Mouse (Mus musculus) stomach, embryonic 14.5 days (tissue): ENCODE results near the gene Fam76a. TPM values are rescaled to one million over a fixed set of nuclear protein-coding genes. Genes with fewer than 3 reads are reported as not detected.
"Not testable (repeated sequence)": the region's sequence is repeated elsewhere in the genome, so short reads cannot be mapped to it uniquely, and the experiment has no call there.

Experiments used
- ATAC-seq: fragments of 200-750 bp; cut with Nextera tagmentation; 2 replicates; pipeline ENCODE4 v1.8.0; 2017; ENCODE audit warnings: low read depth, moderate TSS enrichment; ENCODE audit not compliant: insufficient number of reproducible peaks, insufficient read depth, low FRiP score
- H3K27ac ChIP-seq: fragments of 300-500 bp; sonication (generic); 2 replicates; pipeline ENCODE4 v1.5.1; 2014; ENCODE audit warnings: mild to moderate bottlenecking, low read length, moderate library complexity, mixed read lengths
- H3K27me3 ChIP-seq: fragments of 300-500 bp; sonication (generic); 2 replicates; pipeline ENCODE4 v1.6.1; 2014; ENCODE audit warnings: low read length, control low read depth, mixed read lengths; ENCODE audit not compliant: control insufficient read depth, insufficient read depth
- H3K36me3 ChIP-seq: fragments of 300-500 bp; sonication (generic); 2 replicates; pipeline ENCODE4 v1.6.1; 2014; ENCODE audit warnings: mild to moderate bottlenecking, control low read depth, low read length, moderate library complexity, mixed read lengths; ENCODE audit not compliant: control insufficient read depth, insufficient read depth
- H3K4me1 ChIP-seq: fragments of 300-500 bp; sonication (generic); 2 replicates; pipeline ENCODE4 v1.6.1; 2014; ENCODE audit warnings: low read length, control low read depth, mixed read lengths; ENCODE audit not compliant: control insufficient read depth, insufficient read depth
- H3K4me2 ChIP-seq: fragments of 300-500 bp; sonication (generic); replicated peaks from 2 replicates; pipeline ENCODE4 v1.6.1; 2014; ENCODE audit warnings: low read depth, low read length, control low read depth
- H3K4me3 ChIP-seq: fragments of 300-500 bp; sonication (generic); 2 replicates; pipeline ENCODE4 v1.5.1; 2014; ENCODE audit warnings: low read depth, low read length, control low read depth
- H3K9ac ChIP-seq: fragments of 300-500 bp; sonication (generic); replicated peaks from 2 replicates; pipeline ENCODE4 v1.6.1; 2014; ENCODE audit warnings: low read depth, mild to moderate bottlenecking, control low read depth, low read length, moderate library complexity, mixed read lengths
- H3K9me3 ChIP-seq: fragments of 300-500 bp; sonication (generic); 2 replicates; pipeline ENCODE4 v1.6.1; 2016; ENCODE audit warnings: low read depth, low read length, control low read depth; ENCODE audit not compliant: control insufficient read depth
- WGBS: fragments of 180-500 bp; shearing (Covaris S2); extraction: QIAGEN DNeasy Blood & Tissue Kit; methylation state at CpG from one replicate; pipeline ENCODE4 v1.1.7; 2014; 5-methylcytosine and 5-hydroxymethylcytosine counted together
- polyA plus RNA-seq: library from polyadenylated mRNA; unstranded; fragments of >200 nt; fragmentation: Nextera tagmentation; extraction: Ambion mirVana; gene quantifications from 2 replicates; pipeline ENCODE4 v1.2.1, GENCODE M21; 2014

Fam76a gene
- polyA plus RNA-seq, 1 experiment from 2014 or later, result 47.0 TPM

DNA sequence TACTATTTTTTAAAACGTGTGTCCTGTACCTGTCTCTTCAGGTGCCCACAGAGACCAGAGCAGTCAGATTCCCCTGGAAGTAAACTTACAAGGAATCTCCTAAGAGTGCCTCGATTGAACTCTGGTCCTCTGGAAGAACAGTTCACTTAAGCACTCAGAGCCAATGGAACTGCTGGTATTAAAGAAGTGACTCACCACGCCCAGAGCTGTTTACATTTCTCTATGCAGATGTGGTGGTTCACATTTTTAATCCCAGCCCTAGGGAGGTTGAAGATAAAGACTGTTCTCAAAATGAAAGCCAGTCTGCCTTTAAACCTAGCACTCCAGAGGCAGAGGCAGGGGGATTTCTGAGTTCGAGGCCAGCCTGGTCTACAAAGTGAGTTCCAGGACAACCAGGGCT lies 2.2 kb downstream of the Fam76a start:
- no peak overlapping the region for H3K27ac ChIP-seq
- no peaks in the 10 kb centered on the region for H3K27me3 ChIP-seq
- H3K4me1 ChIP-seq, result peaks cover 3% of the 10 kb centered on the region; the same call in 1 of the 2 replicates
- no peak overlapping the region for H3K9ac ChIP-seq
- H3K9me3 ChIP-seq, result no peaks in the 10 kb centered on the region
- H3K36me3 ChIP-seq, result peaks cover 16% of the 10 kb centered on the region
- ATAC-seq, result no peak
- no peak overlapping the region for H3K4me3 ChIP-seq
- WGBS, result 79% methylated on average over 4 of the region's 4 CpGs
- H3K4me2 ChIP-seq, result no peak overlapping the region

DNA sequence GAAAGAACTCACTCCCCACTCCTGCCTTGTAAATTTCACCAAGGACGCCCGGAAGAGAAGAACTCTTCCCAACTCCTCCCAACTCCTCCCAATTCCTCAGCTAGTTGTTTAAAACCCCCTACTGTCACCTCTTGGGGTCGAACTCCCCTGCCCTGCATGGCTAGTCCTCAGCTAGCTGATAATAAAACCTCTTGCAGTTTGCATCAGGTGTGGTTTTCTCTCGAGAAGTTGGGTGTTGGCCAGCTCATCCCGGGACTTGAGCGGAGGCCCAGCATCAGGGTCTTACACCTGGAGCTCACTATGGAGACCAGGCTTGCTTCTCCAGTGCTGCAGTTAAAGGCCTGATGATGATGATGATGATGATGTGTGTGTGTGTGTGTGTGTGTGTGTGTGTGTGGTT lies 3.9 kb downstream of the Fam76a start:
- not testable (repeated sequence) for ATAC-seq, H3K4me1 ChIP-seq, H3K27ac ChIP-seq, H3K4me3 ChIP-seq, H3K27me3 ChIP-seq, H3K9ac ChIP-seq, H3K9me3 ChIP-seq, H3K4me2 ChIP-seq
- H3K36me3 ChIP-seq, result peaks cover 26% of the 10 kb centered on the region
- WGBS, result 78% methylated on average over 6 of the region's 6 CpGs

DNA sequence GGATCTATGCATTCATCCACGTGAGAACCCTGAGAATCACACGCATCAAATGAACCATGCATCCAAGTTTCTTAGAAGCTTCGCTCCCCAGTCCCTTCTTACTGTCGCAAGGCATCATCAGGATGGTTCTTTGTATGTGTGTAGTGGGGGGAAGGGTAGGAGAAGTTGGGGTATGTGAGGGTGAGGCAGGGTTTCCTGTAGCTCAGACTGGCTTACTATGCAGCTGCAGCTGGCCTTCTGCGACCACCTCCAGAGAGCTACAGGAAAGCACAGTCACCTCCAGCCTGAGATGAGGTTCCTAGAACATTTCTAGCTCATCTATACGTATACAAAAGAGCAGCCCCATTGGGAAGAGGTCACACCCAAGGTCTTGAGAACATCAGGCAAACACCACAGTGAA lies 10.2 kb downstream of the Fam76a start:
- Histone ChIP-seq H3K9ac (no peak overlapping the region), H3K4me2 (no peak overlapping the region), H3K27ac (no peak overlapping the region), H3K9me3 (no peaks in the 10 kb centered on the region), H3K36me3 (peaks cover 58% of the 10 kb centered on the region), H3K27me3 (no peaks in the 10 kb centered on the region), H3K4me1 (no peaks in the 10 kb centered on the region), H3K4me3 (no peak overlapping the region)
- ATAC-seq, result no peak
- WGBS, result 83% methylated on average over 6 of the region's 6 CpGs

DNA sequence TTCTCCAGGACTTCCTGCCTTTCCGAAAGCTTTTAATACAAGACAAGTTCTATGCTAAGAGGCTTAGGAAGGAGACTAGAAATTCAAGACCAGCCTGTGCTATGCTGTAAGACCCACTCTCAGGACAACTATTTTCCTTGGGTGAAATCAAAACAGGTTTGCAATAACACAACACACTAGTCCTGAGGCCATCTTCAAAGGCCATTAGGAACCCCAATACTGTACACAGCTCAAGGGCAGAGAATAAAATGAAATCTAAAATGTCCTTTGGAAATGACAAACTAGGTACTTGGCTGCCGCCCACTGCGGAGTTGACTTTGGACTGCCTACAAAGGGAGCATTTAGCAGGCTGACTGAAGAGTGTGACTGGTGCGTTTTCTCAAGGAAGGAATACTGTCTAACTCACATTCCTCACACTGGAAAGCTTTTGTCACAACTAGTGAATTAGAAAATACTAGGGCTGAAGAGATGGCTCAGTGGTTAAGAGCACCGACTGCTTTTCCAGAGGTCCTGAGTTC lies 16.5 kb downstream of the Fam76a start:
- H3K9ac ChIP-seq, result no peak overlapping the region
- no peak overlapping the region for H3K4me2 ChIP-seq
- ATAC-seq, result no peak
- peaks cover 27% of the 10 kb centered on the region for H3K36me3 ChIP-seq
- H3K4me1 ChIP-seq, result 0 out of 2 replicates have a peak, but pooled peaks cover 4% of the 10 kb centered on the region
- WGBS, result 89% methylated on average over 5 of the region's 5 CpGs
- peak overlapping the region; percentile 45; the same call in 1 of the 2 replicates for H3K27ac ChIP-seq
- H3K27me3 ChIP-seq, result no peaks in the 10 kb centered on the region
- no peaks in the 10 kb centered on the region for H3K9me3 ChIP-seq
- no peak overlapping the region for H3K4me3 ChIP-seq

DNA sequence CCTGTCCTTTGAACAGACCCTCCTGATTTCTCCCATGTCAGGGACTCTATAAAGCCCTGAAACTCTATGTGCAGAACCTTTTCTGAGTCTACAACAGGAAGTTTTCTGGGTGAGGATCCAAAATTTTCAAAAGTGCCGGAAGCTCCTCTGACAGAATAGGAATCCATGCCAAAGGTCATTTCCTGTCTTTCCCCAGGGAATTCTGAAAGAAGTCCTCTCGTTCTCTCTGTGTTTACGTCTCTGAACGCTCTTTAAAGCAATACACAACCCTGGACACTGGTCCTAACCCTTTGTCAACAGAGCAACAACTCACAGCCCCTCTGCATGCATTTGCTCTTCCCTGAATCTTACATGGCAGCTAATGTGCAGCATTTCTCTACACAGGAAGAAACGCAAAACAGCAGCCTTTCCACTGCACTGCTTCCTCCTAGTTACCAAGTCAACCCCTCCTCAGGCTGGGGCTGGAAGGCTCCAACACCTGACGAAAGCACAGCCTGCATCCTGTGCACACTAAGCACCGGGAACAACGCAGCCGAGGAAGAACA lies 17.5 kb downstream of the Fam76a start:
- 58% methylated on average over 9 of the region's 9 CpGs for WGBS
- H3K36me3 ChIP-seq, result peaks cover 27% of the 10 kb centered on the region
- no peaks in the 10 kb centered on the region for H3K9me3 ChIP-seq
- peak overlapping the region; percentile 45; the same call in 1 of the 2 replicates for H3K27ac ChIP-seq
- no peak overlapping the region for H3K4me3 ChIP-seq
- H3K27me3 ChIP-seq, result no peaks in the 10 kb centered on the region
- H3K4me2 ChIP-seq, result no peak overlapping the region
- H3K9ac ChIP-seq, result no peak overlapping the region
- no peak for ATAC-seq
- 0 out of 2 replicates have a peak, but pooled peaks cover 4% of the 10 kb centered on the region for H3K4me1 ChIP-seq

DNA sequence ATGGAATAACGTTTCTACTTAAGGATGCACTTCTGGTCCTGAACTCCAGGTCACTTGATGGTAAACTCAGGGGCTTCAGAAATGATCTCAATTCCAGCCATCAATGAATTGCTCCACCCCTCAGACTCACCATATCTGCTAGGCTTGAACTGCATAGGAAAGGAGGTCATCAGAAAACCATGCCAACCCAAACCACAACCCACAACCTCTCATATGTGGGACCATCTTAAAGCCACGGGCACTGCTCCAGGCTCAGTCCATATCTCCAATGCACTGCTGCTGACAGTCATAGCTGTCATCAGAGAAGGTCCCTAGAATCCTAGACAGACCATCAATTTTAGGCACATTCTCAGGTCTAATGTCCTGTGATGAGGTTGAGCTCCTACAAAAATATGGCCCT lies 18.3 kb downstream of the Fam76a start:
- ATAC-seq, result no peak
- Histone ChIP-seq H3K9me3 (no peaks in the 10 kb centered on the region), H3K4me1 (0 out of 2 replicates have a peak, but pooled peaks cover 4% of the 10 kb centered on the region), H3K4me3 (no peak overlapping the region), H3K27ac (no peak overlapping the region), H3K9ac (no peak overlapping the region), H3K36me3 (peaks cover 19% of the 10 kb centered on the region), H3K27me3 (no peaks in the 10 kb centered on the region), H3K4me2 (no peak overlapping the region)
- 81% methylated on average over 2 of the region's 2 CpGs for WGBS

DNA sequence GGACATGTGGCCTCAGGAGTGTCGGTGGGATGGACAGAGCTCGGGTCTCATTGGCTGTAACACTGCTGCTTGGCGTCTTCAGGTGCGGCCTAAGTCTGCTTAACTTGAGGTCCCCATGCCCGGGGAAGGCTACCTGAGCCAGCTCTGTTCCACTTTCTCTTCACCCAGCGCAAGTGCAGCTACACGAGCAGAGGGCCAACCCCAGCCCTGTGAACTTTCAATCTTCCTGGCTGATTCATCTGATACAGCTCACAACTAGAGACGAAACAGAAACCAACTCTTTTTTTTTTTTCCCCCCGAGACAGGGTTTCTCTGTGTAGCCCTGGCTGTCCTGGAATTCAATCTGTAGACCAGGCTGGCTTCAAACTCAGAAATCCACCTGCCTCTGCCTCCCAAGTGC lies 24.2 kb downstream of the Fam76a start:
- Histone ChIP-seq H3K27ac (no peak overlapping the region), H3K4me2 (no peak overlapping the region), H3K27me3 (no peaks in the 10 kb centered on the region), H3K9me3 (no peaks in the 10 kb centered on the region), H3K9ac (no peak overlapping the region), H3K4me3 (no peak overlapping the region), H3K36me3 (peaks cover 3% of the 10 kb centered on the region), H3K4me1 (no peaks in the 10 kb centered on the region)
- no peak for ATAC-seq
- WGBS, result 80% methylated on average over 9 of the region's 9 CpGs

DNA sequence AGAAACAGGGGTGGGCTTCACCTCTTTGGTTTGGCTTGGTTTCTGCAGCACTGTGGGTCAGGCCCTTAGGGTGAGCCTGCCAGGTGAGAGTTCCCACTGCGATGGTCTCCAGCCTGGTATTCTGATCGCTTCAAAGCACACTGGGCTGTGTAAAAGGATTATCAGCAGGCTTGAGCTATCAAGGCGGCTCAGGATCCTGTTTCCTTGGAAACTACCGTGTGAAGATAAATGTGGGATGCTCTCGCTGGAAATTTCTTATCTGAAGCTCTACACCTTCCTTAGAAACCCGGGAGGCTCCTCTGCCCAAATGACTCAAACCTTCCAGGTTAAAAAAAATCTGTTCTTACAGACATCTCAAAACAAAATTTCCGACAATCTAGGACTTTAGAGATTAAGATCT lies 28.0 kb downstream of the Fam76a start:
- H3K9me3 ChIP-seq, result no peaks in the 10 kb centered on the region
- no peaks in the 10 kb centered on the region for H3K27me3 ChIP-seq
- H3K4me3 ChIP-seq, result no peak overlapping the region
- no peak overlapping the region for H3K27ac ChIP-seq
- H3K4me2 ChIP-seq, result no peak overlapping the region
- no peaks in the 10 kb centered on the region for H3K36me3 ChIP-seq
- no peaks in the 10 kb centered on the region for H3K4me1 ChIP-seq
- H3K9ac ChIP-seq, result no peak overlapping the region
- WGBS, result 10% methylated on average over 7 of the region's 7 CpGs
- ATAC-seq, result no peak
